Mouse (Mus musculus) G1E (cell line): ENCODE data around the gene Zfp408. TPM values are rescaled to one million over a fixed set of nuclear protein-coding genes. Genes with fewer than 3 reads are reported as not detected.
A peak's percentile ranks its signal among the peaks of the same experiment; 100 is the strongest.

Experiments used
- ATAC-seq: 2 replicates; pipeline ENCODE4 v1.8.0; 2016; ENCODE audit warnings: mild to moderate bottlenecking; ENCODE audit not compliant: insufficient number of reproducible peaks, poor library complexity, low FRiP score, severe bottlenecking; ENCODE audit errors: extremely low read depth
- DNase-seq: peaks from one replicate; pipeline ENCODE4 v3.0.0; 2012; ENCODE audit warnings: low spot score
- H3K27me3 ChIP-seq: 2 replicates; pipeline ENCODE4 v1.6.1; 2012; ENCODE audit warnings: mild to moderate bottlenecking, low read length, inconsistent platforms; ENCODE audit not compliant: insufficient read depth
- H3K36me3 ChIP-seq: replicated peaks from 2 replicates; pipeline ENCODE3; 2012; ENCODE audit warnings: mild to moderate bottlenecking, inconsistent platforms
- H3K4me1 ChIP-seq: 2 replicates; pipeline ENCODE4 v1.6.1; 2012; ENCODE audit warnings: low read depth, low read length, inconsistent platforms, mixed read lengths; ENCODE audit not compliant: insufficient read depth
- H3K4me3 ChIP-seq: 2 replicates; pipeline ENCODE4 v1.5.1; 2012; ENCODE audit warnings: low read depth, mild to moderate bottlenecking, inconsistent platforms, low read length, moderate library complexity, mixed read lengths
- H3K9me3 ChIP-seq: replicated peaks from 2 replicates; pipeline ENCODE4 v1.6.1; 2012; ENCODE audit warnings: inconsistent platforms
- CTCF ChIP-seq: IDR thresholded peaks from 2 replicates; pipeline ENCODE4 v1.5.1; 2012; ENCODE audit warnings: low read depth, low read length, inconsistent platforms, mixed read lengths
- GATA1 ChIP-seq: IDR thresholded peaks from 2 replicates; pipeline ENCODE4 v1.6.1; 2012; ENCODE audit warnings: borderline replicate concordance, low read length, inconsistent platforms, mixed read lengths
- GATA2 ChIP-seq: IDR thresholded peaks from 2 replicates; pipeline ENCODE4 v1.6.1; 2012; ENCODE audit warnings: low read depth, low read length, inconsistent platforms, borderline replicate concordance
- POLR2AphosphoS5 ChIP-seq: IDR thresholded peaks from 2 replicates; pipeline ENCODE4 v1.6.1; 2012; ENCODE audit warnings: low read depth, low read length, inconsistent platforms; ENCODE audit not compliant: insufficient replicate concordance
- TAL1 ChIP-seq: conservative IDR thresholded peaks from 2 replicates; pipeline ENCODE4 v1.6.1; 2012; ENCODE audit warnings: low read depth, low read length, inconsistent platforms, mixed read lengths
- polyA plus RNA-seq: library from polyadenylated mRNA; stranded (reverse); fragments of >175 nt; gene quantifications from 2 replicates; pipeline ENCODE4 v1.2.3, GENCODE M21; 2012
- total RNA-seq, 2 experiments: library from RNA; stranded (forward) in 1 of 2; stranded (reverse) in 1 of 2; fragments of 200-1000 nt in 1 of 2; fragments of >200 nt in 1 of 2; fragmentation: Nextera tagmentation in 1 of 2; gene quantifications; 2 replicates each; pipeline ENCODE4 v1.2.3; 2014 to 2017

Gene Zfp408
- total and polyA plus RNA-seq, 3 experiments = 9.5 to 16.9 (median 13.3) TPM

DNA sequence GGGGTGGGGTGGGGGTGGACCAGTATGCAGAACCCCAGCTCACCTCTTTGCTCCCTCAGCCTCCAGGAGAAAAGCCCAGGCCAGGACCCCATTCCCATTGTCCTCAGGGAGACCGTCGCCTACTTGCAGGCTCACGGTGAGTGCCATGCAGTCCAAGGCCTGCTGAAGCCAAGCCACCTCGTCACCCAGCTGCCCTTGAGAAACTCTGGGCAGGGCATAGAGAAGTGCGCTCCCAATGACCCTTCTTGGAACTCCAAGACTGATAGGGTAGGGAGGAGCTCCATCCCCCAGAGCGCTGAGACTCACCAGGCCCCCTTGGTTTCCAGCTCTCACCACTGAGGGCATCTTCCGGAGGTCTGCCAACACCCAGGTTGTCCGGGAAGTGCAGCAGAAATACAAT, 19.7 kb upstream of the Zfp408 start:
- H3K36me3 ChIP-seq = peaks cover 91% of the 10 kb centered on the region
- ATAC-seq = no peak
- TF ChIP-seq CTCF = no peak

DNA sequence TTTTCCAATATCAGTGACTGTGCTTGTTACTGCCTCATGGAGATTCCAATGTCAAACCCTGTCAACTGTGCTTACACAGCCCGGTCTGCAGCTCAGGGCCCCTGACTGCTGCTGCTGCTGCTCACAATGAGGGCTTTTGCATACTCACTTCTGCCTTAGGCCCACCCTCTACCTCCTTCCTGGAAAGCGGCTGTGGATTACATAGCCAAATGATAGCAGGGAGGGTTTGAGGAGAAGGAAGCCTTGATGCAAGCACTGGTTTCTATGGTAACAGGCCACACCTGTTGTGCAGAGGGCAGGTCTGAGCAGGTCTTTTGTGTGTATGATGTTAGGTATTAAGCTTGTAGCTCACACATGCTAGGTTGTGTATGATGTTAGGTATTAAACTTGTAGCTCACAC, 18.2 kb upstream of the Zfp408 start:
- DNase-seq (no peak), ATAC-seq (no peak)
- no peaks in the 10 kb centered on the region for H3K9me3 ChIP-seq
- H3K36me3 ChIP-seq = peaks cover 93% of the 10 kb centered on the region
- TF ChIP-seq POLR2AphosphoS5 (no peak), GATA1 (no peak), GATA2 (no peak), TAL1 (no peak), CTCF (no peak)
- H3K27me3 ChIP-seq = no peaks in the 10 kb centered on the region
- no peak overlapping the region for H3K4me3 ChIP-seq
- no peaks in the 10 kb centered on the region for H3K4me1 ChIP-seq

More for the DNA sequence above, 19.7 kb upstream of the Zfp408 start:
- H3K4me1 ChIP-seq = no peaks in the 10 kb centered on the region; the same call in 1 of the 2 replicates
- DNase-seq = no peak
- H3K9me3 ChIP-seq = no peaks in the 10 kb centered on the region
- H3K4me3 ChIP-seq = no peak overlapping the region
- no peaks in the 10 kb centered on the region for H3K27me3 ChIP-seq

GRCm38 (mm10) chr2:91666386-91666910, 16.9 kb upstream of the Zfp408 start:
- Histone ChIP-seq H3K4me3 (no peak overlapping the region), H3K9me3 (no peaks in the 10 kb centered on the region), H3K36me3 (peaks cover 92% of the 10 kb centered on the region), H3K27me3 (no peaks in the 10 kb centered on the region), H3K4me1 (no peaks in the 10 kb centered on the region)
- ATAC-seq (no peak), DNase-seq (no peak)
- no peak for TF ChIP-seq POLR2AphosphoS5

GRCm38 (mm10) chr2:91664780-91665179, 15.2 kb upstream of the Zfp408 start:
- Histone ChIP-seq H3K27me3 (no peaks in the 10 kb centered on the region), H3K9me3 (no peaks in the 10 kb centered on the region), H3K4me3 (no peak overlapping the region), H3K36me3 (peaks cover 92% of the 10 kb centered on the region), H3K4me1 (no peaks in the 10 kb centered on the region)
- no peak for DNase-seq
- ATAC-seq = no peak
- TF ChIP-seq TAL1 (no peak), POLR2AphosphoS5 (no peak), GATA2 (no peak), GATA1 (no peak), CTCF (no peak)

GRCm38 (mm10) chr2:91660981-91661380, 11.4 kb upstream of the Zfp408 start:
- ATAC-seq = no peak

DNA sequence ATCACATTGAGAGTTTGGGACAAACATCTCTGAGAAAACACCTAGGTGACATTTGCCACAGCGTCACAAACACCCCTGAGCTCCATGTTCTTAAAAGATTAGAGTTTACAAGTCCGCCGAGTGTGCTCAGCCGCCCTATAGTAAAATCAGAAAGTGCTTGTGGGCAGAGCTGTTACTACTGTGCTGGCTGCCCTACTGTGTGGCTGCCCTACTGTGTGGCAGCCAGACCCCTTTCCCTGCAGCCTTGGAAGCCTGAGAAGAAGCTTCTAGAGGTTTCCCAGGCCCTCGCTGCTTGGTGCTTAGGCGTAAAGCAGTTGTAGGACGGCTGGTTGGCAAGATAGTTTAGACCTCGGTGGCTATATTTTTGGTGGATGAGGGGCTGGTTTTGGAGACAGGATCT, 10.1 kb upstream of the Zfp408 start:
- ATAC-seq = no peak
- DNase-seq = no peak
- Histone ChIP-seq H3K36me3 (peaks cover 97% of the 10 kb centered on the region), H3K4me3 (no peak overlapping the region), H3K9me3 (no peaks in the 10 kb centered on the region), H3K4me1 (peaks cover 3% of the 10 kb centered on the region; the same call in 1 of the 2 replicates), H3K27me3 (no peaks in the 10 kb centered on the region)
- TF ChIP-seq CTCF = no peak
- no peak for TF ChIP-seq GATA2
- TF ChIP-seq GATA1 = no peak
- TF ChIP-seq POLR2AphosphoS5 = no peak
- TF ChIP-seq TAL1 = no peak

More at GRCm38 (mm10) chr2:91660981-91661380, 11.4 kb upstream of the Zfp408 start:
- Histone ChIP-seq H3K4me1 (peaks cover 3% of the 10 kb centered on the region; the same call in 1 of the 2 replicates), H3K9me3 (no peaks in the 10 kb centered on the region), H3K36me3 (peaks cover 92% of the 10 kb centered on the region), H3K27me3 (no peaks in the 10 kb centered on the region), H3K4me3 (no peak overlapping the region)
- no peak for TF ChIP-seq TAL1
- TF ChIP-seq GATA2 = no peak
- no peak for TF ChIP-seq GATA1
- no peak for TF ChIP-seq CTCF
- no peak for TF ChIP-seq POLR2AphosphoS5
- DNase-seq = no peak

GRCm38 (mm10) chr2:91656774-91657173, 7.2 kb upstream of the Zfp408 start:
- TF ChIP-seq CTCF (0 out of 2 replicates have a peak, but pooled peaks have one; percentile 8), TAL1 (no peak), POLR2AphosphoS5 (no peak), GATA2 (no peak), GATA1 (no peak)
- Histone ChIP-seq H3K9me3 (no peaks in the 10 kb centered on the region), H3K27me3 (no peaks in the 10 kb centered on the region), H3K4me3 (no peak overlapping the region), H3K4me1 (peaks cover 14% of the 10 kb centered on the region), H3K36me3 (peaks cover 98% of the 10 kb centered on the region)
- ATAC-seq (no peak), DNase-seq (no peak)
